Mouse (Mus musculus): ENCODE measurements around the gene Itih3.

- TF ChIP-seq POLR2A (IDR thresholded peaks at IDR 0.05; ENCODE audit: low read depth, low read length) (no peak), CTCF (conservative IDR thresholded peaks at IDR 0.05; ENCODE audit: insufficient read depth, insufficient read length, low read depth, low read length) (no peak)
Observed at GRCm38 (mm10) chr14:30943038-30943437, 19.5 kb upstream of the Itih3 start, which contains the start of gene Itih1.
